Mouse (Mus musculus) lung, embryonic 16.5 days (tissue): ENCODE data around the gene Phactr2. TPM values are rescaled to one million over a fixed set of nuclear protein-coding genes. Genes with fewer than 3 reads are reported as not detected.
A peak's percentile ranks its signal among the peaks of the same experiment; 100 is the strongest.

Source experiments
- ATAC-seq: fragments of 200-750 bp; cut with Nextera tagmentation; 2 replicates; pipeline ENCODE4 v1.8.0; 2017; ENCODE audit warnings: low read depth, mild to moderate bottlenecking, moderate library complexity
- H3K27ac ChIP-seq: fragments of 300-500 bp; sonication (generic); 2 replicates; pipeline ENCODE4 v1.5.1; 2014; ENCODE audit warnings: mild to moderate bottlenecking, control low read depth, low read length
- H3K27me3 ChIP-seq: fragments of 300-500 bp; sonication (generic); 2 replicates; pipeline ENCODE4 v1.6.1; 2014; ENCODE audit warnings: low read depth, low read length, mixed read lengths; ENCODE audit not compliant: control insufficient read depth, insufficient read depth
- H3K36me3 ChIP-seq: fragments of 300-500 bp; sonication (generic); 2 replicates; pipeline ENCODE4 v1.6.1; 2014; ENCODE audit warnings: low read length; ENCODE audit not compliant: control insufficient read depth, insufficient read depth
- H3K4me1 ChIP-seq: fragments of 300-500 bp; sonication (generic); replicated peaks from 2 replicates; pipeline ENCODE4 v1.6.1; 2014; ENCODE audit warnings: low read length, mixed read lengths; ENCODE audit not compliant: control insufficient read depth, insufficient read depth
- H3K4me2 ChIP-seq: fragments of 300-500 bp; sonication (generic); 2 replicates; pipeline ENCODE4 v1.6.1; 2014; ENCODE audit warnings: low read depth, low read length, control low read depth
- H3K4me3 ChIP-seq: fragments of 300-500 bp; sonication (generic); 2 replicates; pipeline ENCODE4 v1.5.1; 2014; ENCODE audit warnings: mild to moderate bottlenecking, low read length, control low read depth
- H3K9ac ChIP-seq: fragments of 300-500 bp; sonication (generic); 2 replicates; pipeline ENCODE4 v1.6.1; 2014; ENCODE audit warnings: low read length, control low read depth
- H3K9me3 ChIP-seq: fragments of 300-500 bp; sonication (generic); 2 replicates; pipeline ENCODE4 v1.6.1; 2016; ENCODE audit warnings: low read length; ENCODE audit not compliant: control insufficient read depth
- WGBS: fragments of 180-500 bp; shearing (Covaris S2); extraction: QIAGEN DNeasy Blood & Tissue Kit; methylation state at CpG from one replicate; pipeline ENCODE4 v1.1.7; 2014; 5-methylcytosine and 5-hydroxymethylcytosine counted together
- polyA plus RNA-seq: library from polyadenylated mRNA; unstranded; fragments of >200 nt; fragmentation: Nextera tagmentation; extraction: Ambion mirVana; gene quantifications from 2 replicates; pipeline ENCODE4 v1.2.1, GENCODE M21; 2015

The Phactr2 gene
- polyA plus RNA-seq, 1 experiment from 2014 or later: 22.3 TPM

DNA sequence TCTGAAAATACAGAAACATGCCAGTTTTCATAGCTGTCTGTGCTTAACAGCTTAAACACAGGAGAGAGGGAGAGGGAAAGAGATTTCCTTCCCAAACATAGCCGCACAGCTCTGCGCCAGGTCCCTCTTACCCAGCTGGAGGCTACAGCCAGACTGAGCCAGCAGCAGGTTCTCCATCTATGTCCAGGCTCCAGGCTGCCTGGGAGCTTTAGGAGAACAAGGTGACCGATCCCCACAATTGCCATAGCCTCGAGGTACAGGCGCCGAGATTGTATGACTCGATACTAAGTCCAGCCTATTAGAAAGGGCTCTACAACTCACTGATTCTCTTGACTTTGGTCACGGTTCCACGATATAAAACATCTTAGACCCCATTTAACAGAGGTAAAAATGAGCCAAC, 37.2 kb downstream of the Phactr2 start:
- Histone ChIP-seq H3K27me3 (no peaks in the 10 kb centered on the region), H3K4me1 (no peaks in the 10 kb centered on the region), H3K4me3 (no peak overlapping the region), H3K36me3 (no peaks in the 10 kb centered on the region), H3K9me3 (no peaks in the 10 kb centered on the region), H3K9ac (no peak overlapping the region), H3K27ac (no peak overlapping the region), H3K4me2 (no peak overlapping the region)
- no peak for ATAC-seq
- 85% methylated on average over 9 of the region's 9 CpGs for WGBS

GRCm38 (mm10) chr10:13433016-13433415, 41.2 kb downstream of the Phactr2 start:
- WGBS: 76% methylated on average over 7 of the region's 7 CpGs
- no peak overlapping the region for H3K9ac ChIP-seq

GRCm38 (mm10) chr10:13431641-13432540, 42.3 kb downstream of the Phactr2 start:
- Histone ChIP-seq H3K27me3 (no peaks in the 10 kb centered on the region), H3K4me2 (no peak overlapping the region), H3K4me3 (no peak overlapping the region), H3K36me3 (no peaks in the 10 kb centered on the region), H3K4me1 (no peaks in the 10 kb centered on the region), H3K9me3 (no peaks in the 10 kb centered on the region), H3K9ac (no peak overlapping the region), H3K27ac (no peak overlapping the region)
- 45% methylated on average over 8 of the region's 8 CpGs for whole genome bisulfite sequencing
- no peak for ATAC-seq

More at GRCm38 (mm10) chr10:13433016-13433415, 41.2 kb downstream of the Phactr2 start:
- Histone ChIP-seq H3K36me3 (no peaks in the 10 kb centered on the region), H3K4me1 (no peaks in the 10 kb centered on the region), H3K4me2 (no peak overlapping the region), H3K9me3 (no peaks in the 10 kb centered on the region), H3K27me3 (no peaks in the 10 kb centered on the region), H3K27ac (no peak overlapping the region), H3K4me3 (no peak overlapping the region)
- no peak for ATAC-seq

DNA sequence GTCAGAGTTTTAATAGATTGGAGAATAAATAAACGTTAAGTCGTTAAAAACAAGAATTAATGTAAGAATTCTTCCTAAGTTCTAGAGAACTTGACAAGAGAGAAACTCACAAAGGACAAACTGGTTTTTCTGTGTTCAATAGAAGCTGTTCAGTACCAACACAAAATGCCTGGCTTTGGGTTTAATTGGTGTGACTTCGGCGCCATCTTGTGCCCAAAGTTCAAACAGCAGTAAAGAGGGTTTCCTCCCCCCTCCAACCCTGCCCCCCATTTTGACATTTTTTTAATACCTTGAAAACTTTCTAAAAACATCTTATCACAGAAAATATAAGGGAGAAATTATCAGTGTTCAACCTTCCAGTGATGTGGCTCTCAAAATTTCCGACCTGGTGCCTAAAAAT, 44.4 kb downstream of the Phactr2 start:
- no peaks in the 10 kb centered on the region for H3K27me3 ChIP-seq
- no peak overlapping the region for H3K9ac ChIP-seq
- H3K4me3 ChIP-seq: no peak overlapping the region
- no peak overlapping the region for H3K27ac ChIP-seq
- H3K4me1 ChIP-seq: no peaks in the 10 kb centered on the region
- no peaks in the 10 kb centered on the region for H3K36me3 ChIP-seq
- WGBS: 9% methylated on average over 5 of the region's 5 CpGs
- ATAC-seq: peak; percentile 56
- no peaks in the 10 kb centered on the region for H3K9me3 ChIP-seq
- no peak overlapping the region for H3K4me2 ChIP-seq

- H3K36me3 ChIP-seq: no peaks in the 10 kb centered on the region
- H3K27ac ChIP-seq: peak overlapping the region; percentile 71
- no peaks in the 10 kb centered on the region for H3K4me1 ChIP-seq
- no peaks in the 10 kb centered on the region for H3K9me3 ChIP-seq
- peak; percentile 63 for ATAC-seq
- H3K4me3 ChIP-seq: no peak overlapping the region
- 47% methylated on average over 13 of the region's 13 CpGs for WGBS
- peak overlapping the region; percentile 52; the same call in 1 of the 2 replicates for H3K9ac ChIP-seq
- no peaks in the 10 kb centered on the region for H3K27me3 ChIP-seq
- H3K4me2 ChIP-seq: peak overlapping the region; percentile 45
Measured at GRCm38 (mm10) chr10:13429240-13429639, 45.0 kb downstream of the Phactr2 start.

DNA sequence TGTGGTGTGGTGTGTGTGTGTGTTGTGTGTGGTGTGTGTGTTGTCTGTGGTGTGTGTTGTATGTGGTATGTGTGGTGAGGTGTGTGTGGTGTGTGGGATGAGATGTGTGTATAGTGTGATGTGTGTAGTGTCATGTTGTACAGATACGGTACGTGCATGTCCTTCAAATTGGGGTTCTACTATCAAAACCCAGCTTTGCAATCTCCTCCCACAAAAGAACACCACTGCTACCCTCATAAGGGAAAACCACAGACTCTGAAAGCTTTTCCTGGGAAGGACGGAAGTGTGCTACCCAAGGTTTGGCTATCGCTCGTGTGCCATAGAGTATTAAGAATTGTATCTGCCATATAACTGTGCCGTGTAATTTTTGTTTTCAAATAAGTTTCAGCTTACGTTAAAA, 45.7 kb downstream of the Phactr2 start:
- H3K9me3 ChIP-seq: no peaks in the 10 kb centered on the region
- H3K36me3 ChIP-seq: no peaks in the 10 kb centered on the region
- no peak overlapping the region for H3K9ac ChIP-seq
- H3K4me1 ChIP-seq: no peaks in the 10 kb centered on the region
- 82% methylated on average over 7 of the region's 7 CpGs for WGBS
- H3K27me3 ChIP-seq: no peaks in the 10 kb centered on the region
- no peak overlapping the region for H3K4me3 ChIP-seq
- H3K27ac ChIP-seq: no peak overlapping the region
- ATAC-seq: no peak
- H3K4me2 ChIP-seq: no peak overlapping the region

- Histone ChIP-seq H3K36me3 (no peaks in the 10 kb centered on the region), H3K4me3 (no peak overlapping the region), H3K4me2 (no peak overlapping the region), H3K9ac (no peak overlapping the region), H3K4me1 (no peaks in the 10 kb centered on the region), H3K27me3 (no peaks in the 10 kb centered on the region), H3K27ac (no peak overlapping the region), H3K9me3 (no peaks in the 10 kb centered on the region)
- WGBS: 72% methylated on average over 10 of the region's 10 CpGs
- peak; percentile 13; the same call in 1 of the 2 replicates for ATAC-seq
Measured at GRCm38 (mm10) chr10:13427599-13427998, 46.6 kb downstream of the Phactr2 start.

DNA sequence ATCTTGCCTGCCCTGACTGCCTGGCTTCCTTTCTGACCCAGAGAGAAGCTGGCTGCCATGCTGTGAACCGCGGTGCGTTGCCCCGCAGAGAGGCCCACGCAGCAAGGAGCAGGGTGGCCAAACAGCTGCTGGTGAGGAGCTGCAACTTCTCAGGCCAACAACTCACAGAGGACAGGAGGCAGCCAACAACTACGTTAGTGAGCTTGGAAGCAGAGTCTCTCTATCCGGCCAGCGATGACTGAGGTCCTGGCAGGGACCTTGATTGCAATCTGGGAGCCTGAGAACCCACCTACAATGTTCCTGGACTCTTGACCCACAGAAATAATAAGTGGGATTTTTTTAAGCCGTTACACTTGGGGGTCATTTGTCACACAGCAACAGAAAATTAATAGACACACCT, 49.0 kb downstream of the Phactr2 start:
- no peak overlapping the region for H3K9ac ChIP-seq
- H3K27me3 ChIP-seq: no peaks in the 10 kb centered on the region
- H3K4me1 ChIP-seq: no peaks in the 10 kb centered on the region
- 81% methylated on average over 9 of the region's 9 CpGs for WGBS
- no peak for ATAC-seq
- H3K4me2 ChIP-seq: no peak overlapping the region
- no peaks in the 10 kb centered on the region for H3K9me3 ChIP-seq
- H3K36me3 ChIP-seq: no peaks in the 10 kb centered on the region
- H3K27ac ChIP-seq: no peak overlapping the region
- no peak overlapping the region for H3K4me3 ChIP-seq

GRCm38 (mm10) chr10:13424508-13424907, 49.7 kb downstream of the Phactr2 start:
- no peak overlapping the region for H3K27ac ChIP-seq
- H3K27me3 ChIP-seq: no peaks in the 10 kb centered on the region
- WGBS: 72% methylated on average over 17 of the region's 17 CpGs
- no peak overlapping the region for H3K9ac ChIP-seq
- no peaks in the 10 kb centered on the region for H3K9me3 ChIP-seq
- no peaks in the 10 kb centered on the region for H3K36me3 ChIP-seq
- no peak overlapping the region for H3K4me2 ChIP-seq
- ATAC-seq: no peak
- H3K4me1 ChIP-seq: no peaks in the 10 kb centered on the region
- no peak overlapping the region for H3K4me3 ChIP-seq
